In genomic region chr2:70262565-70263082, GRCm38 (mm10) we compare ENCODE assay signal across 9 mouse cellular contexts.
DNase-seq lines count a peak whose midpoint lies in the region; ATAC-seq and TF ChIP-seq lines count a peak whose summit lies in the region.
"Had no signal": no experiment of that assay in that cellular context is flagged by ENCODE, and none has a peak within 500 bp of the region (broad histone marks: within the 10 kb centered on the region; RNA-seq: fewer than 3 reads in every experiment).

No protein-coding gene starts in this region.

- intact Hi-C loops in heart, postnatal 14 days (cut with DNase I): no loop called here

- TF ChIP-seq EP300 in lung, postnatal 0 days (IDR thresholded peaks at IDR 0.05): no peak

- no peaks in the 10 kb centered on the region for H3K36me3 ChIP-seq in heart, embryonic 11.5 days (ENCODE audit: control insufficient read depth, insufficient read depth, low read length)
- no peaks in the 10 kb centered on the region for H3K36me3 ChIP-seq in forebrain, embryonic 15.5 days
- H3K36me3 ChIP-seq in lung, postnatal 0 days (ENCODE audit: insufficient read depth, low read length): no peaks in the 10 kb centered on the region
- H3K36me3 ChIP-seq: liver, embryonic 13.5 days had no signal

- ATAC-seq in heart, embryonic 11.5 days (replicated peaks; ENCODE audit: insufficient number of reproducible peaks, low FRiP score, low TSS enrichment): no peak
- ATAC-seq in forebrain, embryonic 15.5 days (replicated peaks): peak; percentile 46; the same call in 1 of the 2 replicates
- peak; percentile 49 for ATAC-seq in lung, postnatal 0 days

- H3K9me3 ChIP-seq in heart, embryonic 11.5 days (replicated peaks; ENCODE audit: control insufficient read depth, low read length): no peaks in the 10 kb centered on the region
- no peaks in the 10 kb centered on the region for H3K9me3 ChIP-seq in forebrain, embryonic 15.5 days
- no peaks in the 10 kb centered on the region for H3K9me3 ChIP-seq in lung, postnatal 0 days (ENCODE audit: low read length)
- H3K9me3 ChIP-seq: liver, embryonic 13.5 days had no signal

- 18% methylated on average over 9 of the region's 9 CpGs for WGBS in heart, embryonic 11.5 days (ENCODE audit: insufficient replicate concordance)
- WGBS in forebrain, embryonic 15.5 days: 48% methylated on average over 9 of the region's 9 CpGs
- WGBS in lung, postnatal 0 days: 13% methylated on average over 9 of the region's 9 CpGs

- DNase-seq in heart, postnatal 14 days: no peak
- DNase-seq in 3134 (ENCODE audit: extremely low read depth, insufficient read length, low spot score): peak; percentile 3
- DNase-seq in lung, postnatal 0 days (ENCODE audit: low spot score): peak; percentile 34
- no peak for DNase-seq in B cell, adult 2 months
- DNase-seq in adrenal gland, postnatal 25 days: no peak
- DNase-seq in adrenal gland, adult 8-10 months: no peak
- DNase-seq: liver, embryonic 13.5 days had no signal

- no peak overlapping the region for H3K4me3 ChIP-seq in heart, embryonic 11.5 days (ENCODE audit: low read depth, low read length)
- no peak overlapping the region for H3K4me3 ChIP-seq in forebrain, embryonic 15.5 days
- H3K4me3 ChIP-seq in lung, postnatal 0 days (ENCODE audit: low read depth, low read length): no peak overlapping the region
- H3K4me3 ChIP-seq: liver, embryonic 13.5 days had no signal

- peaks cover 3% of the 10 kb centered on the region; the same call in 1 of the 2 replicates for H3K4me1 ChIP-seq in heart, embryonic 11.5 days (ENCODE audit: control insufficient read depth, insufficient read depth, low read length)
- peaks cover 37% of the 10 kb centered on the region for H3K4me1 ChIP-seq in forebrain, embryonic 15.5 days
- H3K4me1 ChIP-seq in lung, postnatal 0 days (ENCODE audit: insufficient read depth, low read depth, low read length): no peaks in the 10 kb centered on the region
- H3K4me1 ChIP-seq: liver, embryonic 13.5 days had no signal

- peak overlapping the region; percentile 42 for H3K27ac ChIP-seq in heart, embryonic 11.5 days (ENCODE audit: low read depth, low read length)
- H3K27ac ChIP-seq in forebrain, embryonic 15.5 days (replicated peaks): peak overlapping the region; percentile 31
- H3K27ac ChIP-seq in lung, postnatal 0 days (ENCODE audit: low read length): no peak overlapping the region
- H3K27ac ChIP-seq: liver, embryonic 13.5 days had no signal

- 0 out of 2 replicates have a peak, but pooled peaks cover 3% of the 10 kb centered on the region for H3K27me3 ChIP-seq in heart, embryonic 11.5 days (ENCODE audit: control insufficient read depth, insufficient read depth, low read length)
- H3K27me3 ChIP-seq in forebrain, embryonic 15.5 days: no peaks in the 10 kb centered on the region
- no peaks in the 10 kb centered on the region for H3K27me3 ChIP-seq in lung, postnatal 0 days (replicated peaks; ENCODE audit: insufficient read depth, low read length)
- H3K27me3 ChIP-seq: liver, embryonic 13.5 days had no signal

- H3K9ac ChIP-seq in heart, embryonic 11.5 days (ENCODE audit: low read depth, low read length): peak overlapping the region; percentile 39; the same call in 1 of the 2 replicates
- no peak overlapping the region for H3K9ac ChIP-seq in forebrain, embryonic 15.5 days (replicated peaks)
- no peak overlapping the region for H3K9ac ChIP-seq in lung, postnatal 0 days (replicated peaks; ENCODE audit: low read depth)
- H3K9ac ChIP-seq: liver, embryonic 13.5 days had no signal

- no peak for TF ChIP-seq CTCF in lung, postnatal 0 days (IDR thresholded peaks at IDR 0.05)

- peak overlapping the region; percentile 24; the same call in 1 of the 2 replicates for H3K4me2 ChIP-seq in heart, embryonic 11.5 days
- H3K4me2 ChIP-seq in forebrain, embryonic 15.5 days (replicated peaks): no peak overlapping the region
- no peak overlapping the region for H3K4me2 ChIP-seq in lung, postnatal 0 days (replicated peaks; ENCODE audit: low read depth, low read length)
- H3K4me2 ChIP-seq: liver, embryonic 13.5 days had no signal

Comparison
In these comparisons a context has a peak if more than half of its experiments do, and no peak if none do; other contexts are left out.
1. DNase-seq: peak in 3134 (single experiment) and lung, postnatal 0 days (single experiment); none in heart, postnatal 14 days (0 of 2), B cell, adult 2 months (0 of 2), adrenal gland, postnatal 25 days (single experiment) and adrenal gland, adult 8-10 months (single experiment).